Mouse (Mus musculus) cerebral cortex, adult 2 months (tissue): ENCODE results near the gene Cys1.

Source experiments
- WGBS: fragments of 180-500 bp; shearing (Covaris S2); methylation state at CpG from one replicate; pipeline ENCODE4 v1.1.7; 2018; 5-methylcytosine and 5-hydroxymethylcytosine counted together

Cys1 gene

GRCm38 (mm10) chr12:24681286-24682023 lies at the start of gene Cys1:
Gene Cys1 (minus strand): TSS chr12:24681813.
- WGBS, result 5% methylated on average over 20 of the region's 20 CpGs

DNA sequence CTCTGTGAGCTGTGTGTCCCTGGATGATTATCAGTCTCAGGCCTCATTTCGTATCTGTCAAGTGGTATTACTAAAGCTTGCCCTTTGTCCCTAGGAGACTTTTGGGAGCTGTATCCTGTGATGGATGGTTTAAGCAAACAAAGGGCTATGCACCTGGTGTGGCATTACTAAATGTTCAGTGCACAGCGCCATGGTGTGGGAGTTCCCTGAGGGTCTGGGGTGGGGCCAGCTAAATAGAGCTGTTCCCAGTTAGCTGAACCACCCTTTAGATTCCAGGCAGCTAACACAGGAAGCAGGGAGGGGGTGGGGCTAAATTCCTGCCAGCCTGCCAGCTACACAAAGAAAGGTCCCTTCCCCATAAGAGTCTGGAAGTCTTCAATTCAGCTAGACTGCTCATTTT lies 42.8 kb upstream of the Cys1 start:
- 63% methylated on average over 2 of the region's 2 CpGs for WGBS

DNA sequence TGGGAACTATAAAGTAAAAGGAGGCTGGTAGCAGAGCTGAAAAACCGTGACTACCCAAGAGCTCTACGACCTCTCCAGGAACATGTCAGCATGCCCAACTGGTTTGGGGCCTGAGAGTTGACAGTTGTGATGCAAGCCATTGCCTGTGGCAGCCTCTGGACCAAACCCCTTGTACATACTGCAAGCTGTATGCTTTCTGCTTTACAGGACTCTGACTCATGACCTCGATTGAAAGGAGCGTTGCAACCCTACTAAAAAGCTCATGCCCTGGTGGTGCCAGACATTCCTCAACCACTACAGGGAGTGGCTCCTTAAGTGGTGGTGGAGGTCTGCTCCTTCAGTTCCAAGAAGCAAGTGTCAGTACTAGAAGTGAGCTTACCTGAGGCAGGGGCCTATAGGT lies 42.2 kb upstream of the Cys1 start:
- 79% methylated on average over 4 of the region's 4 CpGs for WGBS

DNA sequence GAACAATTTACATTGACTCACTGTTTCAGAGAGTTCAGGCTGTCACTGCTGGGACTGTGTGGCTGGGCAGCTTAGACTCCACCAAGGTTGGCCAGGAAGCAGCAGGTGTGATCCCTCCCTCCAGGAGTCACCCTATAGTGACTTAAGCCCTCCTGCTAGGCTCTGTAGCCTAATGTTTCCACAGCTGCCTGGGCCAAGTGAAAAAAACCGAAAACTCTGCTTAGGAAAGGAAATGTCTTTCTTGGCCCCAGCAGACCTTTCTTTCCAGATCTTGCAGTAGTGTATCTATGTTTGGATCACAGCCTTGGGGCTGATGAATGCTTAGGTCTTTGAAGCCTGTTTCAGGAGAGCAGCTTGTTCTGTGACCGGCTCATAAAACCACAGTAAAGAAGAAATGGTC lies 41.8 kb upstream of the Cys1 start:
- WGBS, result 65% methylated on average over 2 of the region's 2 CpGs

DNA sequence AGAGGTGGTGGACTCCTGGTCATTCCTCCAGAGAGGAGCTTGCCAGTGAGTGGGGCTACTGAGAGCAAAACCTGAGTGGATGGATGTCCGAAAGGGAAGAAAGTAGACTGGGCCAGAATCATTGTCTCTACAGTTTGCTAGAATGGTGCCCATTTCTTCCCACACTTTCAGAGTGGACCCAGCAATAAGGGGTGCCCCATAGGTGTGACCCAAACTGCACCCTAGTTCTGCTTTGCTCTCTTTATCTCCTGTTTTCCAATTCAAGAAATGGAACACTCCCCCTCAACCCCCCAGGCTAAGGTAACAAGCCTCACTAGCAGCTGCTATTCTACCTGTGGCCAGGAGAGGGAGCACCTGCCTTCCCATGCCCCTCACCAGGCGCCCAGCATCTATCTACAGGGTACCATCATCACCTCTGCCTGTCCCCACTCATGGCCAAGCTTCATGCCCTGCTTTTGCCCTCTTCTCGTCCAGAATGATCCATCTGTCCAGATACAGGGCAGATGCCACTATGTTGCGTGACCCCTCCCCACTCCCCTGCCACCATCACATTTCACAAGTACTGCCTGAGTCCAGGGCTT lies 35.2 kb upstream of the Cys1 start:
- WGBS, result 66% methylated on average over 4 of the region's 4 CpGs

- 74% methylated on average over 2 of the region's 2 CpGs for WGBS
Observed at GRCm38 (mm10) chr12:24715268-24715896, 33.8 kb upstream of the Cys1 start.

- WGBS, result 87% methylated on average over 5 of the region's 5 CpGs
Observed at GRCm38 (mm10) chr12:24714579-24715255, 33.1 kb upstream of the Cys1 start.

- 92% methylated on average over 8 of the region's 8 CpGs for WGBS
Observed at GRCm38 (mm10) chr12:24712396-24712795, 30.8 kb upstream of the Cys1 start.

- 62% methylated on average over 5 of the region's 5 CpGs for WGBS
Observed at GRCm38 (mm10) chr12:24710672-24711071, 29.1 kb upstream of the Cys1 start.

GRCm38 (mm10) chr12:24709831-24710508 lies 28.4 kb upstream of the Cys1 start:
- 18% methylated on average over 5 of the region's 5 CpGs for WGBS

DNA sequence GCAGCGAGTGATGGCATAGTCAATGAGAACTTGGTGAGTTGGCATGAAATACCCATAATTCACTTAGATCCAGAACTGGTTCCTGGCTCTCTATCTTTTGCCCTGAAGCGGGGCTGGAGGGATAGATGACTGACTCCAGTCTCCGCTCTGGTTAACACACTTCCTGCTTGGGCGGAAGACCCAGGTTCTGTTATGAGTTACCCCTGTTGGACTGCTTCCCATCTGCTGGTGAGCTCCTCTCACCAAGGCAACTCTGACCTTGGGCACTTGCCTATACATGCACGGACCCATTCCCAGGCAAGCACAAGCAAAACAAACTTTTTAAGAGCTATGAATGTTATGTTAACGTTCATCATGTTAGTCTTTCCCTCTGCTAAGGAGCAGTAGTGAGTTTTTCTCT lies 27.8 kb upstream of the Cys1 start:
- WGBS, result 57% methylated on average over 6 of the region's 6 CpGs

- 4% methylated on average over 17 of the region's 17 CpGs for WGBS
Observed at GRCm38 (mm10) chr12:24708824-24709218, 27.2 kb upstream of the Cys1 start.

DNA sequence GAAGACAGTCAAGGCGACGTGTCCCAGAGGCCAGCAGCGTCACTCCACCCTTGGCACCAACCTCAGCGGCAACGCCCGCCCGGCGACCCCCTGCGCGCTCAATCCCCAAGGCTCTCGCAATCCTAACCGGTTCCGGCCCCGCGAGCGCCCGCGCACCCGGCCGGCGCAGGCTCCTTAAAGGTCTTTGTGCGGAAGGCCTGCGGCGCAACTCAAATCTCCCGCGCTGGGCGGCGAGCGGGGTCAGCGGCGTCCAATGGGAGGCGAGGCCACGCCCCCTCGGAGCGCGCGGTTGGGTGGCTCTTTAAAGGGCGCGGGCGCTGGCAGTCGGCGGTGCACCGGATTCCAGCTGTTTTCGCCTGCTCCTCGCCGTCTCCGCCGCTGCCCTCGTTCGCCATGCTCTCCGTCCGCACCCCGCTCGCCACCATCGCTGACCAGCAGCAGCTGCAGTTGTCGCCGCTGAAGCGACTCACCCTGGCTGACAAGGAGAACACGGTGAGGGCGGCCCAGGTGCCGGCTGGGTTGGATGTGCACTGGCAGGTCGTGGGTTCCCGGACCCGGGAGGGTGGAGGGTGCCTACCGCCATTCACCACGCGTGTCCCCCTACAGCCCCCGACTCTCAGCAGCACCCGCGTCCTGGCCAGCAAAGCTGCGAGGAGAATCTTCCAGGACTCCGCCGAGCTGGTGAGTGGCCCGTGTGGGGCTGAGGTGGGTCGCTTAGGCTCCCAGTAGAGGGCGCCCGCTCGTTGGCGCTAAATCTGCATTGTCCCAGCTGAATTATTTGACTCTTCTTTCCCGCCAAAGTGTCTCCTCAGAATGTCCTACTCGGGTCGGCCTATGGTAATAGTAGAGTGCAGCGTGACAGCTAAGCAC lies 26.6 kb upstream of the Cys1 start, which contains the start of gene Rrm2:
Rrm2 (plus strand) TSS at position 288 of the 870 bp plus-strand sequence.
- under 1% methylated on average over 83 of the region's 83 CpGs for WGBS

GRCm38 (mm10) chr12:24707480-24707802 lies 25.8 kb upstream of the Cys1 start:
- WGBS, result 1% methylated on average over 9 of the region's 9 CpGs

GRCm38 (mm10) chr12:24706764-24707479 lies 25.3 kb upstream of the Cys1 start:
- WGBS, result 14% methylated on average over 27 of the region's 27 CpGs

- WGBS, result 90% methylated on average over 15 of the region's 15 CpGs
Observed at GRCm38 (mm10) chr12:24705502-24706263, 24.1 kb upstream of the Cys1 start.

- WGBS, result 85% methylated on average over 3 of the region's 3 CpGs
Observed at GRCm38 (mm10) chr12:24703013-24703412, 21.4 kb upstream of the Cys1 start.

DNA sequence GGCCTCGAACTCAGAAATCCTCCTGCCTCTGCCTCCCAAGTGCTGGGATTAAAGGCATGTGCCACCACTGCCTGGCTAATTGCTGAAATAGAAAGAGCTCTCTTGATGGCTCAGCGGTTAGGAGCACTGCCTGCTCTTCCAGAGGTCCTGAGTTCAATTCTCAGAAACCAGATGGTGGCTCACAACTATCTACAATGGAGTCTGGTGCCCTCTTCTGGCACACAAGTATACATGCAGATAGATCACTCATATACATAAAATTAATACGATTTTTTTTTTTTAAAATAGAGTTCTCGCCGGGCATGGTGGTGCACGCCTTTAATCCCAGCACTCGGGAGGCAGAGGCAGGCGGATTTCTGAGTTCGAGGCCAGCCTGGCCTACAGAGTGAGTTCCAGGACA lies 20.0 kb upstream of the Cys1 start:
- 91% methylated on average over 9 of the region's 9 CpGs for WGBS

- WGBS, result 77% methylated on average over 10 of the region's 10 CpGs
Observed at GRCm38 (mm10) chr12:24699578-24699977, 18.0 kb upstream of the Cys1 start.

GRCm38 (mm10) chr12:24698514-24698913 lies 16.9 kb upstream of the Cys1 start:
- WGBS, result 85% methylated on average over 3 of the region's 3 CpGs
